Mouse (Mus musculus): ENCODE measurements around the gene Snapc3. TPM values are rescaled to one million over a fixed set of nuclear protein-coding genes. Genes with fewer than 3 reads are reported as not detected.

Snapc3 gene
- polyA plus RNA-seq, 1 experiment from 2014 or later = 80.7 TPM

DNA sequence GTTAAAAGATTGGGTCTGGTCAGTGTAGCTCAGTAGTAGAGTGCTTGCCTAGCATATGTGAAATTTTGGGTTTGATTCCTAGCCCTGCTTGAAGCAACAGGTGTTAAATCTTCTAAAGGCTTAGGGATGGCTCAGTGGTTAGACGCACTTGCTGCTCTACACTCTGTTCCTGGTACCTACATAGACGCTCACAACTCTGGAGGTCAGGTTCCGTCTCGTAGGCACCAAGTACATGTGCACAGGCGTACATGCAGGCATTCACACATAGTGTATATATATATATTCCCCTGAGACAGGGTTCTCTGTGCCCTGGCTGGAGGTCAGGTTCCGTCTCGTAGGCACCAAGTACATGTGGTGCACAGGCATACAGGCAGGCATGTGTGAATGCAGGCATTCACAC is 9.6 kb downstream of the Snapc3 start:
- Histone ChIP-seq H3K9me3 (no peaks in the 10 kb centered on the region), H3K27me3 (no peaks in the 10 kb centered on the region), H3K36me3 (replicated peaks) (peaks cover 75% of the 10 kb centered on the region), H3K27ac (no peak overlapping the region), H3K4me2 (no peak overlapping the region), H3K4me1 (no peaks in the 10 kb centered on the region), H3K9ac (no peak overlapping the region), H3K4me3 (replicated peaks) (no peak overlapping the region)
- no peak for ATAC-seq (ENCODE audit: low FRiP score)
- WGBS = 98% methylated on average over 7 of the region's 7 CpGs

GRCm38 (mm10) chr4:83427696-83428095 is 10.2 kb downstream of the Snapc3 start:
- Histone ChIP-seq H3K4me3 (replicated peaks) (no peak overlapping the region), H3K27ac (no peak overlapping the region), H3K9me3 (no peaks in the 10 kb centered on the region), H3K9ac (no peak overlapping the region), H3K27me3 (no peaks in the 10 kb centered on the region), H3K4me1 (no peaks in the 10 kb centered on the region), H3K4me2 (no peak overlapping the region), H3K36me3 (replicated peaks) (peaks cover 76% of the 10 kb centered on the region)
- ATAC-seq (ENCODE audit: low FRiP score) = no peak
- 94% methylated on average over 8 of the region's 8 CpGs for WGBS

- over 99% methylated on average over 4 of the region's 4 CpGs for WGBS
- peaks cover 75% of the 10 kb centered on the region for H3K36me3 ChIP-seq (replicated peaks)
Measured at GRCm38 (mm10) chr4:83428845-83429244, 11.3 kb downstream of the Snapc3 start.

GRCm38 (mm10) chr4:83431950-83432349 is 14.4 kb downstream of the Snapc3 start:
- H3K9me3 ChIP-seq = no peaks in the 10 kb centered on the region
- ATAC-seq (ENCODE audit: low FRiP score) = no peak
- H3K4me1 ChIP-seq = no peaks in the 10 kb centered on the region
- no peak overlapping the region for H3K4me3 ChIP-seq (replicated peaks)
- H3K27me3 ChIP-seq = no peaks in the 10 kb centered on the region
- H3K9ac ChIP-seq = no peak overlapping the region
- 93% methylated on average over 7 of the region's 7 CpGs for WGBS
- no peak overlapping the region for H3K4me2 ChIP-seq
- no peak overlapping the region for H3K27ac ChIP-seq
- H3K36me3 ChIP-seq (replicated peaks) = peaks cover 79% of the 10 kb centered on the region

More at GRCm38 (mm10) chr4:83428845-83429244, 11.3 kb downstream of the Snapc3 start:
- no peak for ATAC-seq (ENCODE audit: low FRiP score)
- H3K27me3 ChIP-seq = no peaks in the 10 kb centered on the region
- no peak overlapping the region for H3K9ac ChIP-seq
- no peaks in the 10 kb centered on the region for H3K4me1 ChIP-seq
- no peak overlapping the region for H3K4me3 ChIP-seq (replicated peaks)
- H3K27ac ChIP-seq = no peak overlapping the region
- no peak overlapping the region for H3K4me2 ChIP-seq
- no peaks in the 10 kb centered on the region for H3K9me3 ChIP-seq

- Histone ChIP-seq H3K27ac (no peak overlapping the region), H3K4me3 (replicated peaks) (no peak overlapping the region), H3K27me3 (no peaks in the 10 kb centered on the region), H3K4me1 (no peaks in the 10 kb centered on the region), H3K36me3 (replicated peaks) (peaks cover 76% of the 10 kb centered on the region), H3K9ac (no peak overlapping the region), H3K9me3 (no peaks in the 10 kb centered on the region), H3K4me2 (no peak overlapping the region)
- 95% methylated on average over 6 of the region's 6 CpGs for WGBS
- ATAC-seq (ENCODE audit: low FRiP score) = no peak
Measured at GRCm38 (mm10) chr4:83432901-83433300, 15.4 kb downstream of the Snapc3 start.

DNA sequence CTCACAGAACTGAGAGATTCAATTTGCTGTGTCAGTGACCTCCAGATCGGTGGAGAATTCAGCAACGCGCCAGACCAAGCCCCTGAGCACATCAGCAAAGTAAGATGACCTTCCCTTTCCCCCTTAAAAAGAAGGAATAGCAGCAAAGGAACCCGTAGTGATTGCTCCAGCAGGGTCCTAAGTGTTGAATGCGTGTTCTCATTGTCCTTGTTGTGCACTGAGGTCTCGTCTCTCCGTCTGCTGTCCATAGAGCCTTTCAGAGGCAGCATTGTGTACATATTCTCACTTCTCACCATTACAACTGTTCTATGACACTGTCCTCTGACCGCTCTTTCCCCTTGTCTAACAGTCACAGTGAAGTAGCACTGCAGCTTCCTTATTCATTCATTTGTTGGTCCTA is 18.9 kb downstream of the Snapc3 start:
- H3K4me2 ChIP-seq = no peak overlapping the region
- H3K36me3 ChIP-seq (replicated peaks) = peaks cover 82% of the 10 kb centered on the region
- H3K27ac ChIP-seq = no peak overlapping the region
- WGBS = 94% methylated on average over 8 of the region's 8 CpGs
- H3K9ac ChIP-seq = no peak overlapping the region
- ATAC-seq (ENCODE audit: low FRiP score) = no peak
- no peaks in the 10 kb centered on the region for H3K27me3 ChIP-seq
- H3K4me1 ChIP-seq = no peaks in the 10 kb centered on the region
- H3K9me3 ChIP-seq = no peaks in the 10 kb centered on the region
- no peak overlapping the region for H3K4me3 ChIP-seq (replicated peaks)

DNA sequence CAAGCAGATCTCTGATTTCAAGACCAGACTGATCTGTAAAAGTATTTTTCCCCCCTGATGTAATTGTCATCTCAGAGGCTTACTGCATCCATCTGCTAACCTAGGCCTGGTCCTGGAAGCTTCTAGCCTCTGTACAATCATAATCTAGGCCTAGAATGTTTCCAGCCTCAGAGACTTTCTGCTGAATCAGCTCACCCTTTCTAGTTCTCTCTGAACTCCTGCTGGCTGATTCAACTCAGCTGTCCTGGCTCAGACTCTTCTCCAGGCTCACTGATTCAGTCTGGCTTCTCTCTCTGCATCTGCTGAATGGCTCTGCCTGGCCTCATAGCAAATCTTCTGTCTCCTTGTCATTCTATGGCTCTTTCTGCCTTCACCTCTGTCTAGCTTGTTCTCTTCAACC is 20.6 kb downstream of the Snapc3 start:
- H3K4me3 ChIP-seq (replicated peaks) = no peak overlapping the region
- no peak overlapping the region for H3K27ac ChIP-seq
- no peaks in the 10 kb centered on the region for H3K4me1 ChIP-seq
- no peak for ATAC-seq (ENCODE audit: low FRiP score)
- no peak overlapping the region for H3K9ac ChIP-seq
- peaks cover 83% of the 10 kb centered on the region for H3K36me3 ChIP-seq (replicated peaks)
- no peaks in the 10 kb centered on the region for H3K27me3 ChIP-seq
- no peaks in the 10 kb centered on the region for H3K9me3 ChIP-seq
- no peak overlapping the region for H3K4me2 ChIP-seq

GRCm38 (mm10) chr4:83439045-83439444 is 21.5 kb downstream of the Snapc3 start:
- Histone ChIP-seq H3K4me1 (no peaks in the 10 kb centered on the region), H3K9me3 (no peaks in the 10 kb centered on the region), H3K27ac (no peak overlapping the region), H3K4me2 (no peak overlapping the region), H3K27me3 (no peaks in the 10 kb centered on the region), H3K4me3 (replicated peaks) (no peak overlapping the region), H3K36me3 (replicated peaks) (peaks cover 75% of the 10 kb centered on the region), H3K9ac (no peak overlapping the region)
- no peak for ATAC-seq (ENCODE audit: low FRiP score)
- WGBS = 59% methylated on average over 5 of the region's 5 CpGs

GRCm38 (mm10) chr4:83441050-83441449 is 23.5 kb downstream of the Snapc3 start:
- H3K4me2 ChIP-seq = no peak overlapping the region
- H3K9ac ChIP-seq = no peak overlapping the region
- ATAC-seq (ENCODE audit: low FRiP score) = no peak
- peaks cover 55% of the 10 kb centered on the region for H3K36me3 ChIP-seq (replicated peaks)
- H3K27me3 ChIP-seq = no peaks in the 10 kb centered on the region
- H3K4me1 ChIP-seq = no peaks in the 10 kb centered on the region
- no peak overlapping the region for H3K4me3 ChIP-seq (replicated peaks)
- H3K27ac ChIP-seq = no peak overlapping the region
- no peaks in the 10 kb centered on the region for H3K9me3 ChIP-seq
- 87% methylated on average over 4 of the region's 4 CpGs for WGBS

DNA sequence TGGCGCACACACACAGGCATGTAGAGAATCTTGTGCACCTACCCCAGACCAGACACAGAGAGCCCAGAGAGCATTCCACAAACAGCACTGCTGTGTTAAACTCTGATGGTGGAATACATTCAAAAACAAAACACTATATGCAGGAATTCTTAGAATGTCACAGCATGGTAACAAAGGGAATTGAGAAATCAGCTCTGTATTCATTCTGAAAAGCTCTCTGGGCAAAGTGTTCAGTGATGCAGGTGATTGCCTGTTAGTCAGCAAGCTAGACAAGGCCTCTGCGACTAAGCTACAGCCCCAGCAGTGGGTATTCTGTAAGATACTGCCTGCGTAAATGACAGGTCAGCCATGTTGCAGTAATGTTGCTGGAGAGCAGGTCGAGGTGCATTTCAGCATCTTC is 33.3 kb downstream of the Snapc3 start:
- H3K27ac ChIP-seq = no peak overlapping the region
- no peaks in the 10 kb centered on the region for H3K27me3 ChIP-seq
- WGBS = 90% methylated on average over 4 of the region's 4 CpGs
- H3K4me3 ChIP-seq (replicated peaks) = no peak overlapping the region
- no peaks in the 10 kb centered on the region for H3K9me3 ChIP-seq
- H3K9ac ChIP-seq = no peak overlapping the region
- no peaks in the 10 kb centered on the region for H3K4me1 ChIP-seq
- H3K36me3 ChIP-seq (replicated peaks) = peaks cover 60% of the 10 kb centered on the region
- ATAC-seq (ENCODE audit: low FRiP score) = no peak
- no peak overlapping the region for H3K4me2 ChIP-seq

DNA sequence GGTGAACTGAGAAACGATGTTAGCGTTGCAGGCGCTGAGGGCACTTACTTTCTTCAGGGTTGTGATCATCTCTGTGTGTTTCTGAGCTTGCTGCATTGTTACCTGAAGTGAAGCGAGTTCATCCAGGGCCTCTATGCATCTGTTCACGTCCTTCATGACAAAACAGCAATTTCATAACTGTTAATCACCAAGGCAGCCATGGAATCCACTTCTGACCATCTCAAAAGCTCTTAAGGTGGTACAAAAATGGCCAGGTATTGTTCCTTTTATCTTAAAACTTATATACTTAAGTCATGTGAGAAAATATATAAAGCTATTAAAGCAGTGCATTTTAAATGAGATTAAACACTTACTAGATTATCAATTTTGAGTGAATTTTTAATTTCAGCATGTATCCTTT is 42.6 kb downstream of the Snapc3 start:
- no peak overlapping the region for H3K4me3 ChIP-seq (replicated peaks)
- no peaks in the 10 kb centered on the region for H3K4me1 ChIP-seq
- H3K4me2 ChIP-seq = no peak overlapping the region
- 93% methylated on average over 5 of the region's 5 CpGs for whole genome bisulfite sequencing
- no peaks in the 10 kb centered on the region for H3K9me3 ChIP-seq
- H3K9ac ChIP-seq = no peak overlapping the region
- no peaks in the 10 kb centered on the region for H3K27me3 ChIP-seq
- ATAC-seq (ENCODE audit: low FRiP score) = no peak
- H3K27ac ChIP-seq = no peak overlapping the region
- peaks cover 78% of the 10 kb centered on the region for H3K36me3 ChIP-seq (replicated peaks)

DNA sequence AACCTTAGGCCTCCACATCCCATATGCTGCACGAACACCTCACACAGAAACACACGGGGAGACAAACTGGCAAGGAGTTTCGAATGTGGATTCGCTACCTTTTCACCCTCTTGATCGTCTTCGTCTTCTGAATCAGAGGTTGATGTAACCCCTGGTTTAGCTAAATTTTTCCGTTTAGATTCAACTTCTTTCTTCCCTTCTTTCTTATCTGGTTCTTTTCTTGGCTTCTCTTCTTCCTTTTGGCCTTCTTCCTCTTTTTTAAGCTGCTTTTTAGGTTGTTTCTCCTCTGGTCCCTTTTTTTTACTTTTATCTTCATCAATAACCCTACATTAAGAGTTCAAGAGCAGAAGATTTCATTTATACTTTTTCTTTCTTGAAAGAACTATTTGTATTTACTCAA is 47.3 kb downstream of the Snapc3 start:
- Histone ChIP-seq H3K4me1 (no peaks in the 10 kb centered on the region), H3K27ac (no peak overlapping the region), H3K9me3 (no peaks in the 10 kb centered on the region), H3K4me3 (replicated peaks) (no peak overlapping the region), H3K36me3 (replicated peaks) (peaks cover 81% of the 10 kb centered on the region), H3K4me2 (no peak overlapping the region), H3K27me3 (no peaks in the 10 kb centered on the region), H3K9ac (no peak overlapping the region)
- no peak for ATAC-seq (ENCODE audit: low FRiP score)
- 95% methylated on average over 7 of the region's 7 CpGs for WGBS

GRCm38 (mm10) chr4:83467615-83468014 is 50.1 kb downstream of the Snapc3 start:
- no peak for ATAC-seq (ENCODE audit: low FRiP score)
- no peak overlapping the region for H3K4me2 ChIP-seq
- H3K27me3 ChIP-seq = no peaks in the 10 kb centered on the region
- peaks cover 88% of the 10 kb centered on the region for H3K36me3 ChIP-seq (replicated peaks)
- 80% methylated on average over 7 of the region's 7 CpGs for WGBS
- no peak overlapping the region for H3K9ac ChIP-seq
- no peaks in the 10 kb centered on the region for H3K9me3 ChIP-seq
- H3K4me1 ChIP-seq = no peaks in the 10 kb centered on the region
- H3K27ac ChIP-seq = no peak overlapping the region
- no peak overlapping the region for H3K4me3 ChIP-seq (replicated peaks)

GRCm38 (mm10) chr4:83468208-83468607 is 50.7 kb downstream of the Snapc3 start:
- no peaks in the 10 kb centered on the region for H3K4me1 ChIP-seq
- WGBS = 76% methylated on average over 3 of the region's 3 CpGs
- H3K27ac ChIP-seq = no peak overlapping the region
- no peak overlapping the region for H3K4me3 ChIP-seq (replicated peaks)
- no peak overlapping the region for H3K4me2 ChIP-seq
- no peak for ATAC-seq (ENCODE audit: low FRiP score)
- no peaks in the 10 kb centered on the region for H3K27me3 ChIP-seq
- H3K9me3 ChIP-seq = no peaks in the 10 kb centered on the region
- peaks cover 88% of the 10 kb centered on the region for H3K36me3 ChIP-seq (replicated peaks)
- H3K9ac ChIP-seq = no peak overlapping the region

All from forebrain, embryonic 12.5 days (tissue).